Mouse (Mus musculus) spleen, adult 18-20 months (tissue): Measurements from ENCODE around the gene Sfxn1.
A peak's percentile ranks its signal among the peaks of the same experiment; 100 is the strongest.

Experiments used
- DNase-seq, 2 experiments: peaks; one replicate each; pipeline ENCODE4 v3.0.0; 2022; ENCODE audit warnings: mixed read lengths in 2 of 2

Sfxn1 gene

DNA sequence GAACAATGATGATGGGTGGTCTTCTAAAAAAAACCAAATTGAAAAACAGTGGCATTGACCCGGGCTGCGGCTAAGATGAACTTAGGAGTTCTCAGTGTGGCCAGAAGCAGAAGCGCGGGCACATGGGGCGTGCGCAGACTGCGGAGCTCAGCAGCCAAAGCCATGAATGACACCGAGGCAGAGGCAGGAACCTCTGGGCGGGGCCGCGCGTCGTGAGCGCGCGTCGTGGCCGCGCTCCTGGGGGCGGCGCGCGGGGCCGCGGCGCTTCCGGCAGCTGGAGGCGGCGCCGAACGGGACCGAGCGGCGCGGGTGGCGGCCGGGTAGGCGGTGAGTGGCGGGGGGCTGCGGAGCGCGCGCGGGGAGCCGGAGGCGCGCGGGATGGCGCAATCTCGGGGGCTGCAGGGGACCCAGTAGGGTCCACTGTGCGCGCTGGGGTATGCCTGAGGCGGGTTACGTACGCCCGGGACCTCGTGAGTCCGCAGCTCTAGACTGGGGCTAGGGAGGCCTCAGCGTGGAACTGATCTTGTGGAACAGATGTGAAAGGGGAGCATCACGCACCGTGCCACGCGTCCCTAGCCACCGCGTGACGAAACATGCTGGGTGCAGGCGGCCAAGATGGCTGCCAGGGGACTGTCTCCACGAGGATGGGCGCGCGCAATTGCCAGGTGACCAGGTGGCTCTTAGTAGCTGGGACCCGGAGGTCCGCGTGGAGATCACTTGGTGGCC, at the start of gene Sfxn1:
TSS of gene Sfxn1 (plus strand) at position 264 of the 726 bp plus-strand sequence.
- peak; percentile 61 to 78 for DNase-seq

DNA sequence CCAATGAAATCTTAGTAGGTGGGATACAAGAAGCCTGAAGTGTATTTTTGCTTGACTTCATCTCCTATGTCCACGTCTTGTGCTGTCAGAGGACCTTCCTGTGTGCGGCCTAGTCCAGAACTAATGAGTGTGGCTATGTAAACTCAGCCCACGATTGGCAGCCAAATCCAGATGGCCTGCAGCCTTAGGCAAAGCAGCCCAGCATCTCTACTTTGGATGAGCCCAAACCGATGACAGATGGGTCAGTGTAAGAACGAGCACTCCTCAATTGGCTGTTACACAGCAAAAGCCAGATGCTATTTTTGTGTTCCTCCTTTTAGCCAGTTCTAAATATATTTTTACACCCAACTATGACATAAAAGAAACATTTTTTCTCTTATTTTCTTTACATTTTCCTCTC, 48.4 kb upstream of the Sfxn1 start:
- no peak for DNase-seq

DNA sequence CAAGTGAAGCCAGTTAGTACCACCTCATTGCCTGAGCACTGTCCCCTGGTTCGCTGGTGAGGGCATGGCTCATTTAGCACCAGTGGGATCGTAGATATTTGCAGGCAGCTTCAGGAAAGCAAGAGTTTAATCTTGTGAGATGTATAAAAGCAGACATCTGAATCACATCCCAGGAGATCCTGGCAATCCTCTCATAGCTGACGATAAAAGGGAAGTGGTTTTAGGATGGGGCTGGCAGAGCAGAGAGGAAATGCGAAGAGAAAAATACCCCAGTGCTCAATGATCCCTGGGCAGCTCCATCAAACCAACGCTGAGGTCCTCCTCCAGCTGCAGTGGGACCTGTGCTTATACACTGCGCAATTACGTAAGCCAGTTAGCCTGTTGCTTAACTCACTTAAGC, 44.6 kb upstream of the Sfxn1 start:
- no peak for DNase-seq

DNA sequence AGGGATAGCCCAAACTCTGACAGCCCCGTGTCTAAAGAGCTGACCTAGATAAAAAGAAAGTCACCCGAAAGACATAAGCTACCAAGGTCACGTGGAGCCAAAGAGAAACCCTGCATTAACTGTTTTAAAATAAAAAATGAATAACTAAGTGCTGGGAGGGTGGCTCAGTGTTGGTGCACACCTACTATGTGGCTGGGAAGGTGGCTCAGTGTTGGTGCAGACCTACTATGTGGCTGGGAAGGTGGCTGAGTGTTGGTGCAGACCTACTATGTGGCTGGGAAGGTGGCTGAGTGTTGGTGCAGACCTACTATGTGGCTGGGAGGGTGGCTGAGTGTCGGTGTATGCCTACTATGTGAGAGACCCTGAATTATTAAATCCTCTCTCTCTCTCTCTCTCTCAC, 38.0 kb upstream of the Sfxn1 start:
- no peak for DNase-seq

DNA sequence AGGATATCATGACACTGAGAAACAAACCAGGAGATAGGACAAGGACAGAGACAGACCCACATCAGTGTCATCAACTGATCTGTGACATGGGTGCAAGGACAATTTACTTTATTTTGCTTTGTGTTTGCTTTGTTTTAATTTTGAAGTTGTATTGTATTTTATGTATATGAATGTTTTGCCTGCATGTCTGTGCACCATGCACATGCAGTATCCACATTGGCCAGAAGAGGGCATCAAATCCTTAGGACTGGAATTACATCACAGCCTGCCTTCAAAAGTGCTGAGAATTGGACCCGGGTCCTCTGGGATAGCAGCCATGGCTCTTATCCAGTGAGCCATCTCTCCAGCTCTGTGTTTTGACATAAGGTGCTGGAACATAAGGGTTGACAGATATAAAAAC, 36.1 kb upstream of the Sfxn1 start:
- no peak for DNase-seq

DNA sequence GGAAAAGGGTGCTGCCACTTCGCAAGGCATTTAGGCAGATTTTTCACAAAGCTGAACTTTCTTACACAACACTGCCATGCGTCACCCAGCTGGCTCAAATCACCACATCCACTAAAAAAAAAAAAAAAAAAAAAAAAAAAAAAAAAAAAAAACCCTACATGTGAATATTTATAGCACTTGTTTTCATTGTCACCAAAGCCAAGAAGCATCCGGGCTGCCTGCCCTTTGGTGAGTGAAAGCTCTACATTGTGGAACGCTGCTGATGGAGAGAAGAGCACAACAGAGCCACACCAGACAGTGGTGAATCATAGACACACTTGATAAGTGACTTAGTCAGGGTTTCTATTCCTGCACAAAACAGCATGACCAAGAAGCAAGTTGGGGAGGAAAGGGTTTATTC, 33.7 kb upstream of the Sfxn1 start:
- no peak for DNase-seq

DNA sequence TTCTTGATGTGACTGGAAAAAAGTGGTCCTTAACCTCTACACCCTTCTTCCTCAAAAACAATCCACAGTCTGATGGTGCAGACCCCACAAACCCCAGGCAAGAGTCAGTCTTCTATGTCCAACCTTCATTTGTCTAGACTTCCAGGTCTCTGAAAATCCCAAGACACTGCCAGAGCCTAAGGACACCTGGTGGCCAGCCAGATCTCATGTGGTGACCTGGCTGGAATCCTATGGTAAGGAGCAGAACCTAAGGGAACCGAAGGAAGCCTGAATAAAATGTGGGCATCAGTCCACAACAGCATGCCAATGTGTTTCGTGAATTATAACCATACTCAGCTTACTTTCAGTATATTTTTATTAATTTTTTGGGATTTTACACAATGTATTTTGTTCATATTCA, 31.4 kb upstream of the Sfxn1 start:
- DNase-seq = no peak

DNA sequence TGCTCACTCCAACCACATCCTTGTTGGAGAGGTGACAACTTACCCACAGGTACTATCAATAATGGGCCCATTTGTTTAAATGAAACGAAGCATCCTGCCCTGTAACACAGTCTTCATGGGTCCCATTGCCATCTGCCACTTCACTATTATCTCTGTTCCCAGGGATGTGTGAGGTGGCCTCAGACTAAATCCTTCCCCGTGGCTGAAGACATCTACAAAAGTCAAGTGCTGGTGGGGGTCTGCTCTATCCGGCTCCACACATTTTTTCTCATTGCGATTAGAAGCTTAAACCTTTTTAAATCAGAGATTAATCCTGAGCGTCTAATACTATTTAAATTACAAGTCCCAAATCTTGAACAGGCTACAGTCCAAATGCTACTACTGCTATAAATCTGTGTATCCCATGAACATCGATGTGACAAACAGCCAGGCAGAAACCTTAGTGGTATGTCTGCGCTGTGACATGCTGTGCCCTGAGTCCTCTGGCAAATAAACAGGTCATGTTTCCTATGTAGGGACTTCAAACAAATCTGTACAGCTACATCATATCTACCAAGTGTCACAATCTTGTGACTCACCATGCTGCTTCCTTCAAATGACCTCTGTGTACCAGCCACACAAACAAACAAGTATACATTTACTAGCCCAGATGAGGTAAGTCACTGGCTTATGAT, 22.9 kb upstream of the Sfxn1 start:
- DNase-seq = no peak

DNA sequence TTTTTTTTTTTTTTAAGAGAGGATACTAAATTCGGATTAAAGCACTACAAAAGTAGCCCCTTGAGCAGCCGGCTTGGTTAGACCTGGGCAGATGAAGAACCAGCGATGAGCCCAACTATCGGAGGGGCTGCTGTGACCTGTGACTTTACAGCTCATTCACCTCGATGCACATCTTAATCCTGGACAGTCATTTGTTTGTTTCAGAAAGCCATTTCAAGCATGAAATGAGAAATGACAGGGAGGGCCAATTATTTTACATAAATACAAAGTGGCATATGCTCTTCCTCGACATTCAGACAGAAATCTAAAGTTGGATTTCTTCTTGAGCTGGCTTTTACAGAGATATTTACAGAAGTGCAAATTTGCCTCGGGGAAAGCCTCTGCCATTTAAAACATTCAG, 20.0 kb upstream of the Sfxn1 start:
- no peak for DNase-seq

DNA sequence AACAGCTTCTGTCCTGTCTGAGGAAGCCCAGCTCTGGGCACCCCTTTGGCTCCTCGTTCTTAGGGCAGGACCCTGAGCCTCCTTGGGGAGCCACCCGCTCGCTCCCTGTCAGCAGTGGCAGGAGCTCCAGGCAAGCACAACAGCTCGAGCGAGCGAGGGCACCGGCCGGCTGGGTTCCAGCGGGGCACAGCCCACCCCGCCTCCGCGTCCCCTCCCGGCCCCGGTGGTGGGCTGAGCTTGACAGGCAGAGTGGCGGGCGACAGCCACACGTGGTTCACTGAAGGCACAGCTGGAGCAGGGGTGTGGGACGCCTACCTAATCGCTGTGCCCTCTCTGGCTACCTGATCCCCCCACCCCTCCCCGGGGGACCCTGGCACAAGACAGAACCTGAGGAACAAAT, 16.7 kb upstream of the Sfxn1 start:
- no peak for DNase-seq

DNA sequence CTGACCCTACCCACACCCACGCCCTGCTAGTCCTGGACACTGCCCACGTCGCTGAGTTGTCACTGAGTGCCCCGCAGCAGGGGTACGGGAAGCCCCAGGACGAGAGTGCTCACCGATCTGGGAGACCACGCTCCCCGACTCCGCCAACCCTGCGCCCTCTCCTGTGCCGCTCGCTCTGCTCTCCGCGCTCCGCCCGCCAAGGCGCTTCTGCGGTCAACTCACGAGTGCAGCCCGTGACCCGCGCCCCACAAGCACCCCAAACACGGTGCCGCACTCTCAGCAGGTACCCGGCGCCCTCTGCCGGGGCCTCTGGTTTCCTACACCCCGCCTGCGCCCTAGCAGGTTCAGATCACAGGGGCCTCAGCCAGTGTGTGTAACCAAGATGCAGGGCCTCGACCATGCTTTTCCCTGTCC, 16.2 kb upstream of the Sfxn1 start, which contains the start of gene Drd1:
TSS of gene Drd1 (minus strand) at position 258 of the 414 bp plus-strand sequence.
- DNase-seq = peak; percentile 13 to 63

DNA sequence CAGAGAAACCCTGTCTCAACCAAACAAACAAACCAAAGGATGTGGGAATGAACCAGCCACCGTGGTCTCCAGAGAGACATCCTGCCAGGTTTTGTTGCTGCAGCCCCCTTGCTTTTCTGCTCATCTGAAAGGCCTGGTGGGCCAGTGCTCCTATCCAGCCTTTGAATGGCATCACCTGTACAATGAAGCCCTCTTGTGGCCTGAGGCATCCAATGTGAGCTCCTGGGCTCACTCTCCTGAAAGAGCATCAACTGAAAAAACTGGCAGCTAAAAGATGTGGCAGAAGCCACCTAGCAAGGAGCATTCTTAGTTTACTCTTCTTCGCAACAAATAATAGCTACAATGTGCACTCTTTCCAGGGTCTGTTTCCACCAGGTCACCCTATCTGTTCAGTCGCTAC, 9.6 kb upstream of the Sfxn1 start:
- no peak for DNase-seq

DNA sequence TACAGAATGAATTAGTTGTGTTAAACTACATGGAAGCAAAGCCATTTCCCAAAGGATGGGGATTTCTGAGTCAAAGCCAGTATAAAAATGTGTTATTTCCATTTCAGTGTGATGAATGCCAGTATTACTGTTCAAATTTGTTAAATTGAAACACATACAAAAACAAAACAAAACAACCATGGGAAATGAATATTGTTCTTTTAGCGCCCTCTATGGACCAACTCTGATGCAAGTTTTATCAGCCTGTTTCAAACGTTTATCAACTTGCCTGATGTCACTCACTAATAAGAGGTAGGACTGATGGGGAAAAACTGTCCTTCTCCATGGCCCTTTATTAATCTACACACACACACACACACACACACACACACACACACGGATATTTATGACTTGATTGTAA, 8.4 kb upstream of the Sfxn1 start:
- no peak for DNase-seq

DNA sequence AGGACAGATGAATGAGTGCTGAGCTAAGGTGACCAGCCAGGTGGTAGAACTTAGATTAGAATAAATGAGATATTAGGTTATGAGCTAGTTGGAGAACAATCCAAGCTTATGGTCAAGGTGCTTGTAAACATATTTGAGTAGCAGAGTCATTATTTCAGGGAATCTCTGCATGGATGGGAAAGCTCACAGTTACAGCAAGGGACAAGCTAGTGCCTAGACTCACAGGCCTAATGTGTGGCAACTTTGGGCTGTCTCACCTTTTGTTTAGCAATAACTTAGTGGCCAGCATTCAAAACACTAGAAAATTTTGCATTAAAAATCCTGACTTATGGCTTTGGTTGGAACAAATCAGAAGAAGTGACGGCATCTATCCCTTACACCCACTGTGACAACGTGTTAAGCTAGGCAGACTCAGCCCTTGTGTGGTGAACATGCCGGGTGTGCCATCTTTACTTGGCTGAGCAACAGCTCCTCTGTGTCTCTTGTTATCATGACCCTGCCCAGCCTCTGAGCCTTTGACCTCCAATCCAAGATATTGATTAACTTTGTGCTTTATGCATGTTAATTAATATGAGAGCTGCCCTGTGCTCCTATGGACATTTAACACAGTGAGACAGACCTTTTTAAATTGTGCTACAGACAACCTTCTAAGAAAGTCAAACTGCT, 5.5 kb upstream of the Sfxn1 start:
- DNase-seq = no peak

DNA sequence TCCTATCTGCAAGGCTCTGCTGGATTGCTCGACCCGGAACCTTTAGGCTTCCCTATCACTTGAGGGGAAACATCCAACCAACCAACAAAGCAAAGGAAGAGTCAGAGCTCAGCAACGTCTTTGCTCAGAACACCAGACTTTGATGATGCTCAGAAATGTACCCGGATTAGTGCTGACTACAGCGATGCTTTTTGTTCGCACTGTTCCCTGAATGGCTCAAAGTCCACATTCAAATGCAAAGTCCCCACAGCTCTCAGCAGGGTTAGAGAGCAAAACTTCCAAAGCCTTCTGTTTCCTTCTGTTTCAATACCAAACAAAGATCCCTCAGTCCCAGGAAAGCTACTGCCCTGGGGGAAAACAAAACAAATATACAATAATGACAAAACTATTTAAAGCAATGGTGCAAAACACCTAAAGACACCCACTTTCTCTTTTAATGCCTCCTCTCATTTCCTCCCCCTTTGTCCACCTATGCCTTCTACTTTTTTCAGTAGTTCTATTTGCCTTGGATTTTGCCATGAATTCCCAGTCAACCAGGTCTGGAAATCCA, 4.0 kb upstream of the Sfxn1 start:
- no peak for DNase-seq

DNA sequence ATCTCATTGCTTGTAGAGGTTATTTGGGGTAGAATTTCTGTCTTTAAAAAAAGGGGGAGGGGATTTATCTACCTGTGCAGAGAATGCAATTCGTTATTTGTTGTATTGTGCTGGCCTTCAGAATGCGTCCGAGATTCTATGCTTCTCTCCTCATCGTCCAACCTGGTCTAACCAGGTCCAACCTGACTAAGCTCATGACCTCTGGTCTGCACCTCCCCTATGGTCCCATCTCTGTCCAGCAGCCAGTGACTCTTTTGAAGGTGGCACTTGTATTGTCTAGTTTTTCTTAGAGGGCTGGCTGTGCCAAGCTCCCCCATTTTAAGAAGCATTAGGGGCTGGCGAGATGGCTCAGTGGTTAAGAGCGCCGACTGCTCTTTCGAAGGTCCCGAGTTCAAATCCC, 658 bp upstream of the Sfxn1 start:
- no peak for DNase-seq

DNA sequence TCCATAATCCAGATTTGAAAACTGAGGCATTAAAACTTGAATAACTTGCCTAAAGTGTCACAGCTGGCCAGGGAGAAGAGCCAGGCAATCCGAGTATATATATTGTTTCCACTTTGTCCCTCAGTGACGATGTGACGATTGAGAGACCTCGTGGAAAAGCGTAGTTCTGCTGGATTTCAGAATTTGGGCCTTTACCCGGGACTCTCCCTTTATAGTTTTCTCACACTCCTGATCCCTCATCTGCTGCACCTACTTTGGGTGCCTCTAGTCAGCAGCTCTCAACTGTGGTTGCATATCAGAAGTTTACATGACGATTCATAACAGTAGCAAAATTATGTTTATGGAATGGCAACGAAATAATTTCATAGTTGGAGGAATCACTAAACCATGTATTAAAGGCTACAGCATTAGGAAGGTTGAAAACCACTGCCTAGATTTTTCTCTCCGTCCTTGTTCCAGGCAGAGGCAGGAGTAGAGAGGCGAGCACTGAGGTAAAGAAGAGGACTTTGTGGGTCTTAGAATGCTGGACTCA, 923 bp downstream of the Sfxn1 start:
- DNase-seq = no peak

DNA sequence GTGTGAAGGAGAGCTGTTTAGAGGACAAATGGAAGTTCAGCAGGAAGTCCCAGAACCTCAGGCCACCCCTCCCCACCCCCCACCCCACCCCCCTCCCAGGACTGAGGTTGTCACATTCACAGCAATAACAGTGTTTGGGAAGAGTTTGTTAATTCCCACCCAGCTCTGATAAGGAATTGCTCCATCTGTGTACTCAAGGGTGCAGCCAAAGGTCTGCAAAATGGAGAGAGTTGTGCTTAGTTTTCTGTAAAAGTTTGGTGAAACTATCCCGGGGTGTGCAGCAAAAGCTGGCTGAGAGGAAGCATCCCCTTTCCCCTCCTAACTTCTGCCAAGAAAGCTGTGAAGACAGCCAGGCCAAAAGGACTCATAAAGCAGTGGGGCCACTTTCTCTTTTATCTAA, 1.4 kb downstream of the Sfxn1 start:
- no peak for DNase-seq

DNA sequence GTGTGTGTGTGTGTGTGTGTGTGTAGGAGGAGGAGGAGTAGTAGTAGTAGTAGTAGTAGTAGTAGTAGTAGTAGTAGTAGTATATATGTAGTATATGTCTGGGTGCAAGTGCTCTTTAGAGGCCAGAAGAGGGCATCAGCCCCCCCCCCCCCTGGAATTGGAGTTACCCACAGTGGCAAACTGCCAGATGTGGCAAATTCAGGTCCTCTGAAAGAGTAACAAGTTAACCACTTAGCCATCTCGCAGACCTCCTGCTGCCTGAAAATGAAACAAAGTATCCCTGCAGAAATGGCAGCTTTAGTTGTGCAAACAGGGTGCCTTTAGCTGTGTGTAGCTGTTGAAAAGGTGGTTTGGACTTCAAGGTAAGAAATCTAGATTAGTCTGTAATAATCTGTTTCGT, 1.8 kb downstream of the Sfxn1 start:
- DNase-seq = no peak

DNA sequence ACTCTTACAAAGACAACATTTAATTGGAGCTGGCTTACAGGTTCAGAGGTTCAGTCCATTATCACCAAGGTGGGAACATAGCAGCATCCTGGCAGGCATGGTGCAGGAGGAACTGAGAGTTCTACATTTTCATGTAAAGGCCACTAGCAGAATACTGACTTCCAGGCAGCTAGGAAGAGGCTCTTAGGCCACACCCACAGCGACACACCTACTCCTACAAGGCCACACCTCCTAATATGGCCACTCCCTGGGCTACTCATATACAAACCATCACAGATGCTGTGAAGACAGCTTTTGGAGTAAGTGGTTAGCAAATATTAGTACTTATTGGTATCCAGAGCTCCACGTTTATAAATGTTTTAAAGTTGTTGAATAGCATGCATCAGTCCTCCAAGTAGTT, 3.7 kb downstream of the Sfxn1 start:
- no peak for DNase-seq

DNA sequence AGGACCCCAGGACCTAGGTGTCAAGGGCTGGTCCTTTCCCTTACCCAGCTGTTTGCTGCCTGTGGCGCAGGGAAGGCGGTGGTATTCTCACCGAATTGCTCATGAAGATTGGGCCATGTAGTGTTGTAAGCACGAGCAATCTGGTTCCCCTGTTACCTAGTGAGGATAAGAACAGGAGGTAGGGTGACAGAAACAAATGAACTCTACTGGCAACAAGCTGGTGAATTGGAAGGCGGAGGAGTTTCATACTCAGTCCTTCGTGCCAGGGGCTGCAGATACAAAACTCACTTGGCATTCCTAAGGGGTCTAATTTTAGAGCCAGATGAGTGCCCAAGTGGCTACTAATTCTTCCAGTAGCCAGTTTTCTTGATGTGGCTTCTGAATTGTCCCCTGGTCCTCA, 4.4 kb downstream of the Sfxn1 start:
- no peak for DNase-seq

DNA sequence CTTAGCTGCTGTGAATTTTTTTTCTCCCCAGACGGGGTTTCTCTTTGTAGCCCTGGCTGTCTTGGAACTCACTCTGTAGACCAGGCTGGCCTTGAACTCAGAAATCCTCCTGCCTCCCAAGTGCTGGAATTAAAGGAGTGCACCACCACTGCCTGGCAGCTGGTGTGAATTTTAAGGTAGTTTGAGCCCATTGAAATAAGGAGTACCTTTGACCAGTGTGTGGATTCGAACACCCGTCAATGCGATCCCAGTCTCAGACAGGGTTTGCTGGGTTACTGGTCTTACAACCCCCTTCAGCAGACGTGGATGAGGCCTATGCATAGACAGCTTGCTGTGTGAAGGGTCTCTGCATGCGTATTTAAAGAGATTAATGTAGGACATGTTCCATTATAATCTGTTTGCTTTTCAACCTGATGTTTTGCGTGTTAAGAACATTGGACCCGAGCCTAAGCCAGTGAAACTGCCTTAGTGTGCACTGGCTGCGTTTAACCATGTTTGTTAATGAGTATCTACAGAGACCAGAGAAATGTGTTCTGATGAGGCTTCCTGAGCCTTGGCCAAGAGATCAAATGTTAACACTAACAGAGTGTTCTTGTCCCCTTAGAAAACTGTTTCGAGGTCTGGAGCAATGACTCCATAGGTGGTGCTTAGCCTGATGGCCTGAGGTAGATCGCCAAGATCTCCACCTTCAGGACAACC, 5.2 kb downstream of the Sfxn1 start:
- no peak for DNase-seq
